18 mouse cellular contexts compared by ENCODE assay signal in genomic region chr9:48252236-48252635, GRCm38 (mm10).
DNase-seq lines count a peak whose midpoint lies in the region; ATAC-seq and TF ChIP-seq lines count a peak whose summit lies in the region.
"Had no signal": no experiment of that assay in that cellular context is flagged by ENCODE, and none has a peak within 500 bp of the region (broad histone marks: within the 10 kb centered on the region; RNA-seq: fewer than 3 reads in every experiment).

No protein-coding gene starts in this region.

- peaks cover 27% of the 10 kb centered on the region for H3K4me1 ChIP-seq in hindbrain, embryonic 10.5 days (replicated peaks)
- H3K4me1 ChIP-seq in hindbrain, postnatal 0 days (ENCODE audit: insufficient read depth, low read length) = peaks cover 5% of the 10 kb centered on the region; the same call in 1 of the 2 replicates
- H3K4me1 ChIP-seq in lung, embryonic 15.5 days = 0 out of 2 replicates have a peak, but pooled peaks cover 3% of the 10 kb centered on the region
- peaks cover 6% of the 10 kb centered on the region; the same call in 1 of the 2 replicates for H3K4me1 ChIP-seq in embryonic facial prominence, embryonic 13.5 days
- H3K4me1 ChIP-seq: intestine, embryonic 15.5 days had no signal

- H3K27me3 ChIP-seq in hindbrain, embryonic 10.5 days (ENCODE audit: insufficient read depth, poor library complexity, severe bottlenecking) = peaks cover 17% of the 10 kb centered on the region; the same call in 1 of the 2 replicates
- H3K27me3 ChIP-seq in hindbrain, postnatal 0 days (ENCODE audit: insufficient read depth, low read length) = no peaks in the 10 kb centered on the region
- H3K27me3 ChIP-seq in lung, embryonic 15.5 days = peaks cover 3% of the 10 kb centered on the region; the same call in 1 of the 2 replicates
- H3K27me3 ChIP-seq in embryonic facial prominence, embryonic 13.5 days = peaks cover 14% of the 10 kb centered on the region
- H3K27me3 ChIP-seq: neural tube, embryonic 15.5 days had no signal

- WGBS in hindbrain, embryonic 10.5 days = 8% methylated on average over 8 of the region's 8 CpGs
- WGBS in hindbrain, postnatal 0 days = 22% methylated on average over 8 of the region's 8 CpGs
- 7% methylated on average over 8 of the region's 8 CpGs for WGBS in lung, embryonic 15.5 days
- 6% methylated on average over 8 of the region's 8 CpGs for WGBS in embryonic facial prominence, embryonic 13.5 days

- H3K4me2 ChIP-seq in hindbrain, postnatal 0 days (ENCODE audit: low read depth, low read length) = no peak overlapping the region
- peak overlapping the region; percentile 41 for H3K4me2 ChIP-seq in lung, embryonic 15.5 days
- peak overlapping the region; percentile 5; the same call in 1 of the 2 replicates for H3K4me2 ChIP-seq in embryonic facial prominence, embryonic 13.5 days
- H3K4me2 ChIP-seq: intestine, embryonic 15.5 days; neural tube, embryonic 15.5 days had no signal

- no peak for TF ChIP-seq CTCF in hindbrain, postnatal 0 days (IDR thresholded peaks at IDR 0.05; ENCODE audit: low read depth)

- no peak overlapping the region for H3K9ac ChIP-seq in hindbrain, postnatal 0 days (replicated peaks; ENCODE audit: low read length)
- H3K9ac ChIP-seq in lung, embryonic 15.5 days = no peak overlapping the region
- H3K9ac ChIP-seq in embryonic facial prominence, embryonic 13.5 days = no peak overlapping the region
- H3K9ac ChIP-seq: intestine, embryonic 15.5 days; neural tube, embryonic 15.5 days had no signal

- H3K9me3 ChIP-seq in hindbrain, embryonic 10.5 days = no peaks in the 10 kb centered on the region
- H3K9me3 ChIP-seq in hindbrain, postnatal 0 days (ENCODE audit: low read length) = no peaks in the 10 kb centered on the region
- no peaks in the 10 kb centered on the region for H3K9me3 ChIP-seq in lung, embryonic 15.5 days
- H3K9me3 ChIP-seq in embryonic facial prominence, embryonic 13.5 days = no peaks in the 10 kb centered on the region
- H3K9me3 ChIP-seq: heart, embryonic 10.5 days; intestine, embryonic 15.5 days; neural tube, embryonic 15.5 days had no signal

- no peak for ATAC-seq in hindbrain, postnatal 0 days
- no peak for ATAC-seq in lung, embryonic 15.5 days (ENCODE audit: borderline replicate concordance, extremely low read depth, low FRiP score, low TSS enrichment)
- ATAC-seq in embryonic facial prominence, embryonic 13.5 days (ENCODE audit: insufficient number of reproducible peaks, insufficient read depth, low FRiP score, low TSS enrichment, low read depth) = no peak
- no peak for ATAC-seq in CD4-positive, CD25-positive, alpha-beta regulatory T cell, adult 4 months
- ATAC-seq: forebrain, embryonic 14.5 days; intestine, embryonic 15.5 days had no signal

- H3K27ac ChIP-seq in hindbrain, embryonic 10.5 days = no peak overlapping the region
- H3K27ac ChIP-seq in hindbrain, postnatal 0 days = no peak overlapping the region
- no peak overlapping the region for H3K27ac ChIP-seq in lung, embryonic 15.5 days
- H3K27ac ChIP-seq in embryonic facial prominence, embryonic 13.5 days = no peak overlapping the region
- H3K27ac ChIP-seq: heart, embryonic 10.5 days; intestine, embryonic 15.5 days; neural tube, embryonic 15.5 days had no signal

- no peaks in the 10 kb centered on the region for H3K36me3 ChIP-seq in hindbrain, embryonic 10.5 days
- no peaks in the 10 kb centered on the region for H3K36me3 ChIP-seq in hindbrain, postnatal 0 days (ENCODE audit: insufficient read depth, low read length)
- H3K36me3 ChIP-seq in lung, embryonic 15.5 days = no peaks in the 10 kb centered on the region
- H3K36me3 ChIP-seq in embryonic facial prominence, embryonic 13.5 days = no peaks in the 10 kb centered on the region
- H3K36me3 ChIP-seq: heart, embryonic 10.5 days; intestine, embryonic 15.5 days; neural tube, embryonic 15.5 days had no signal

- DNase-seq in hindbrain, embryonic 10.5 days (ENCODE audit: low spot score) = no peak
- no peak for DNase-seq in hindbrain, postnatal 0 days (ENCODE audit: low spot score)
- DNase-seq in lung, postnatal 25 days (ENCODE audit: low spot score) = no peak
- DNase-seq in R1 (ENCODE audit: low read depth, low spot score) = peak; percentile 11
- DNase-seq: adrenal gland, postnatal 36 days; cerebellum, adult 9-10 months; gastrocnemius, postnatal 25 days; lung, postnatal 10 days; thymus, adult 2 months had no signal

- 0 out of 2 replicates have a peak overlapping the region, but pooled peaks have one; percentile 2 for H3K4me3 ChIP-seq in hindbrain, embryonic 10.5 days
- H3K4me3 ChIP-seq in hindbrain, postnatal 0 days (ENCODE audit: low read length) = no peak overlapping the region
- peak overlapping the region; percentile 10; the same call in 1 of the 2 replicates for H3K4me3 ChIP-seq in lung, embryonic 15.5 days
- H3K4me3 ChIP-seq in embryonic facial prominence, embryonic 13.5 days = no peak overlapping the region
- H3K4me3 ChIP-seq: erythroblast, embryonic 14.5 days; heart, embryonic 10.5 days; intestine, embryonic 15.5 days; myocyte; neural tube, embryonic 15.5 days had no signal

Comparison
In these comparisons a context has a peak if more than half of its experiments do, and no peak if none do; other contexts are left out.
1. H3K4me3 ChIP-seq: peak in hindbrain, embryonic 10.5 days (single experiment) and lung, embryonic 15.5 days (single experiment); none in hindbrain, postnatal 0 days (single experiment) and embryonic facial prominence, embryonic 13.5 days (single experiment).